Mouse (Mus musculus) hindbrain, embryonic 11.5 days (tissue): ENCODE measurements around the gene Ccdc8. TPM values are rescaled to one million over a fixed set of nuclear protein-coding genes. Genes with fewer than 3 reads are reported as not detected.
A peak's percentile ranks its signal among the peaks of the same experiment; 100 is the strongest.

Source experiments
- ATAC-seq: fragments of 200-750 bp; cut with Nextera tagmentation; 2 replicates; pipeline ENCODE4 v1.8.0; 2017; ENCODE audit warnings: mild to moderate bottlenecking, moderate TSS enrichment, moderate library complexity; ENCODE audit not compliant: low FRiP score
- DNase-seq: peaks from one replicate; pipeline ENCODE4 v3.0.0-alpha.2; 2015; ENCODE audit warnings: low spot score
- H3K27ac ChIP-seq: fragments of 300-500 bp; sonication (generic); 2 replicates; pipeline ENCODE4 v1.5.1; 2014; ENCODE audit warnings: mild to moderate bottlenecking, low read depth, low read length
- H3K27me3 ChIP-seq: fragments of 300-500 bp; sonication (generic); 2 replicates; pipeline ENCODE4 v1.6.1; 2014; ENCODE audit warnings: mild to moderate bottlenecking, low read length, moderate library complexity, mixed read lengths; ENCODE audit not compliant: control insufficient read depth, insufficient read depth
- H3K36me3 ChIP-seq: fragments of 300-500 bp; sonication (generic); 2 replicates; pipeline ENCODE4 v1.6.1; 2014; ENCODE audit warnings: mild to moderate bottlenecking, low read length, moderate library complexity, mixed read lengths; ENCODE audit not compliant: control insufficient read depth, insufficient read depth
- H3K4me1 ChIP-seq: fragments of 300-500 bp; sonication (generic); replicated peaks from 2 replicates; pipeline ENCODE4 v1.6.1; 2014; ENCODE audit warnings: low read length, mixed read lengths; ENCODE audit not compliant: control insufficient read depth, insufficient read depth
- H3K4me2 ChIP-seq: fragments of 300-500 bp; sonication (generic); replicated peaks from 2 replicates; pipeline ENCODE4 v1.6.1; 2014; ENCODE audit warnings: mild to moderate bottlenecking, low read depth, low read length
- H3K4me3 ChIP-seq: fragments of 300-500 bp; sonication (generic); 2 replicates; pipeline ENCODE4 v1.5.1; 2014; ENCODE audit warnings: low read depth, low read length
- H3K9ac ChIP-seq: fragments of 300-500 bp; sonication (generic); 2 replicates; pipeline ENCODE4 v1.6.1; 2014; ENCODE audit warnings: low read depth, low read length
- H3K9me3 ChIP-seq: fragments of 300-500 bp; sonication (generic); 2 replicates; pipeline ENCODE4 v1.6.1; 2016; ENCODE audit warnings: low read length; ENCODE audit not compliant: control insufficient read depth
- WGBS: fragments of 180-500 bp; shearing (Covaris S2); extraction: QIAGEN DNeasy Blood & Tissue Kit; methylation state at CpG from one replicate; pipeline ENCODE4 v1.1.7; 2014; 5-methylcytosine and 5-hydroxymethylcytosine counted together
- polyA plus RNA-seq: library from polyadenylated mRNA; unstranded; fragments of >200 nt; fragmentation: Nextera tagmentation; extraction: Ambion mirVana; gene quantifications from 2 replicates; pipeline ENCODE4 v1.2.1, GENCODE M21; 2014

The Ccdc8 gene
- polyA plus RNA-seq, 1 experiment from 2014 or later, result 6.2 TPM

GRCm38 (mm10) chr7:16999650-17000049 is 7.1 kb downstream of the Ccdc8 start:
- no peak overlapping the region for H3K9ac ChIP-seq
- H3K9me3 ChIP-seq, result no peaks in the 10 kb centered on the region
- no peak overlapping the region for H3K4me3 ChIP-seq
- H3K27ac ChIP-seq, result no peak overlapping the region
- WGBS, result 30% methylated on average over 4 of the region's 4 CpGs
- 0 out of 2 replicates have a peak, but pooled peaks have one; percentile 44 for ATAC-seq
- H3K4me2 ChIP-seq, result no peak overlapping the region
- no peaks in the 10 kb centered on the region for H3K27me3 ChIP-seq
- no peaks in the 10 kb centered on the region for H3K36me3 ChIP-seq
- H3K4me1 ChIP-seq, result no peaks in the 10 kb centered on the region
- DNase-seq, result peak; percentile 93

- Histone ChIP-seq H3K27ac (no peak overlapping the region), H3K4me1 (no peaks in the 10 kb centered on the region), H3K4me2 (no peak overlapping the region), H3K27me3 (no peaks in the 10 kb centered on the region), H3K9ac (no peak overlapping the region), H3K4me3 (no peak overlapping the region), H3K36me3 (peaks cover 15% of the 10 kb centered on the region), H3K9me3 (no peaks in the 10 kb centered on the region)
- 17% methylated on average over 7 of the region's 7 CpGs for WGBS
- ATAC-seq (peak; percentile 66; the same call in 1 of the 2 replicates), DNase-seq (peak; percentile 91)
These were observed 10.1 kb downstream of the Ccdc8 start for GRCm38 (mm10) chr7:17002375-17003195.

GRCm38 (mm10) chr7:17003230-17003960 is 10.9 kb downstream of the Ccdc8 start:
- Histone ChIP-seq H3K36me3 (peaks cover 18% of the 10 kb centered on the region), H3K9me3 (no peaks in the 10 kb centered on the region), H3K9ac (no peak overlapping the region), H3K4me1 (no peaks in the 10 kb centered on the region), H3K27ac (no peak overlapping the region), H3K4me3 (no peak overlapping the region), H3K4me2 (no peak overlapping the region), H3K27me3 (no peaks in the 10 kb centered on the region)
- DNase-seq (no peak), ATAC-seq (no peak)
- 87% methylated on average over 7 of the region's 7 CpGs for WGBS

- no peak overlapping the region for H3K27ac ChIP-seq
- no peaks in the 10 kb centered on the region for H3K4me1 ChIP-seq
- 85% methylated on average over 7 of the region's 7 CpGs for WGBS
- ATAC-seq (no peak), DNase-seq (no peak)
- no peak overlapping the region for H3K9ac ChIP-seq
- no peak overlapping the region for H3K4me2 ChIP-seq
- H3K9me3 ChIP-seq, result no peaks in the 10 kb centered on the region
- H3K4me3 ChIP-seq, result no peak overlapping the region
- H3K27me3 ChIP-seq, result no peaks in the 10 kb centered on the region
- H3K36me3 ChIP-seq, result peaks cover 20% of the 10 kb centered on the region
These were observed 12.2 kb downstream of the Ccdc8 start for GRCm38 (mm10) chr7:17004716-17005115.

GRCm38 (mm10) chr7:17007300-17007699 is 14.8 kb downstream of the Ccdc8 start:
- no peak for DNase-seq

GRCm38 (mm10) chr7:17009326-17010009 is 17.0 kb downstream of the Ccdc8 start:
- DNase-seq, result no peak
- ATAC-seq, result no peak
- H3K9me3 ChIP-seq, result no peaks in the 10 kb centered on the region
- H3K4me1 ChIP-seq, result no peaks in the 10 kb centered on the region
- H3K27ac ChIP-seq, result no peak overlapping the region
- no peak overlapping the region for H3K9ac ChIP-seq
- peaks cover 25% of the 10 kb centered on the region for H3K36me3 ChIP-seq
- 94% methylated on average over 16 of the region's 16 CpGs for whole genome bisulfite sequencing
- no peaks in the 10 kb centered on the region for H3K27me3 ChIP-seq
- H3K4me3 ChIP-seq, result no peak overlapping the region
- no peak overlapping the region for H3K4me2 ChIP-seq

More at GRCm38 (mm10) chr7:17007300-17007699, 14.8 kb downstream of the Ccdc8 start:
- peaks cover 25% of the 10 kb centered on the region for H3K36me3 ChIP-seq
- no peak overlapping the region for H3K4me3 ChIP-seq
- H3K9ac ChIP-seq, result no peak overlapping the region
- no peaks in the 10 kb centered on the region for H3K27me3 ChIP-seq
- no peak overlapping the region for H3K27ac ChIP-seq
- H3K4me2 ChIP-seq, result no peak overlapping the region
- WGBS, result 93% methylated on average over 4 of the region's 4 CpGs
- ATAC-seq, result no peak
- H3K9me3 ChIP-seq, result no peaks in the 10 kb centered on the region
- no peaks in the 10 kb centered on the region for H3K4me1 ChIP-seq

- Histone ChIP-seq H3K9me3 (no peaks in the 10 kb centered on the region), H3K4me1 (no peaks in the 10 kb centered on the region), H3K36me3 (peaks cover 25% of the 10 kb centered on the region), H3K27ac (no peak overlapping the region), H3K27me3 (no peaks in the 10 kb centered on the region), H3K4me3 (no peak overlapping the region), H3K9ac (no peak overlapping the region), H3K4me2 (no peak overlapping the region)
- ATAC-seq, result no peak
- 95% methylated on average over 5 of the region's 5 CpGs for WGBS
- no peak for DNase-seq
These were observed 17.5 kb downstream of the Ccdc8 start for GRCm38 (mm10) chr7:17010010-17010347.

- Histone ChIP-seq H3K36me3 (peaks cover 18% of the 10 kb centered on the region), H3K4me3 (no peak overlapping the region), H3K9ac (no peak overlapping the region), H3K9me3 (no peaks in the 10 kb centered on the region), H3K4me2 (no peak overlapping the region), H3K27ac (no peak overlapping the region), H3K27me3 (no peaks in the 10 kb centered on the region), H3K4me1 (no peaks in the 10 kb centered on the region)
- no peak for ATAC-seq
- WGBS, result 97% methylated on average over 7 of the region's 7 CpGs
- DNase-seq, result no peak
These were observed 19.5 kb downstream of the Ccdc8 start for GRCm38 (mm10) chr7:17011909-17012590.
